Mouse (Mus musculus): ENCODE data around the gene Kdm4d. TPM values are rescaled to one million over a fixed set of nuclear protein-coding genes. Genes with fewer than 3 reads are reported as not detected.
A peak's percentile ranks its signal among the peaks of the same experiment; 100 is the strongest.
"Not testable (repeated sequence)": the region's sequence is repeated elsewhere in the genome, so short reads cannot be mapped to it uniquely, and the experiment has no call there.

The Kdm4d gene
- polyA plus RNA-seq, 1 experiment from 2014 or later: 0.22 TPM

DNA sequence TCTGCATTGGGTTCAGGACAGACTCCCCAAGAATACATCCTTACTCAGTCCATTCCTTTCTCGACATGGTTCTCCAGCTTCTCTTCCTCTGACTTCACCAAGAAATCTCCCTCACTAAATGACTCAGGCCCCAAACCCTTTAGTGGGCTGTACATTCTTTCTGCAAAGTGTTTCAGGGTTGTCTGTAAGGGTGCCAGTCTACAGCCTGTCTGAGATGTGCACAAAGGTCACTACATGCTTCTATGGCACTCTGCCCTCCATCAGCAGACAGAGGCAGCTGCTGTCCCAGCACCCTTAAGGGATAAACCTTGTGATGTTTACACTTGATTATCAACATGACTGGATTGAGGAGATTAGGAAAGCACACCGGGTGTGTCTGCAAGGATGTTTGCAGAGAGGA is 21.4 kb upstream of the Kdm4d start:
- no peak for TF ChIP-seq CTCF (IDR thresholded peaks at IDR 0.05)
- in situ Hi-C loops (cut with MboI; ENCODE audit: low pct_unique_long_range_greater_than_20kb): loop anchor here (5.0 to 25.0 kb wide), 3 partner anchors 91 to 659 kb away; no protein-coding TSS in a partner anchor
- POLR2A ChIA-PET: no interaction called here
- DNase-seq (ENCODE audit: low read depth, low spot score): peak; percentile 47
- CTCF ChIA-PET: interaction anchor here (1.1 to 3.5 kb wide), 3 partner anchors 22 to 177 kb away, joined by 3 to 17 read pairs (median 6); partner anchors contain the start of genes Cwc15 and Kdm4d
- ATAC-seq: peak; percentile 66
- no peaks in the 10 kb centered on the region for H3K27me3 ChIP-seq

DNA sequence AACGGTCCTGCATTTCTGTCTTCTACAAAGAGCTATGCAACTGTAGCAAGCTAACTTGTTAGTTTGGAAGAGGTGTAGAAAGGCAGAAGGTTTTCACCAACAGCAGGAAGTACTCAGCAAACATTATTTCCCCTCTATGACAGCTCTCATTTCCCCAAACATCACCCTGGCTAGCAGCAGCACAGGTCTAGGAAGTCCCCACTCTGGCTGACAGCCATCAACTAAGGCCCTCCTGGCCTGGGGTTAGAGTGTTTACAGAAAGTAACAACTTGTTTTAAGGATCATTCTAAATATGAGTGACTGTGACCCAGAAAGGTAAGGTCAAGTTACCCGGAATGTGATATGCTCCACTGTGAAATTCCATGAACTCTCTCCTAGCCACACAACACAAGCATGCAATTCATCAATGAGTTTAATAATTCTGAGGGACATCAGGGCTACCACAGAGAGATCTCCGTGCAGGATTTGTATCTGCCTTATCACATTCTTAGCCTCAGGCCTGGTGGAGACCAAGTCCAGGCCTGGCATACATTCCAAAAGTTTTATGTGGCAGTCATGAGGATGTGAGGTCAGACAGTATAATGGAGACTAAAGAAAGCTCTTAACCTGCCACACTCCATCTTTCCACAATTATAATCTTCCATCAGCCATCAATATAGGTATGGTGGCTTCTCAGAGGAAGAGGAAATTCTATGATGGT is 20.8 kb upstream of the Kdm4d start:
- POLR2A ChIA-PET: interaction anchor here (1.4 kb wide), 1 partner anchor 9 kb away, joined by 3 read pairs; no protein-coding TSS in a partner anchor
- ATAC-seq: peak; percentile 72
- in situ Hi-C loops (cut with MboI; ENCODE audit: low pct_unique_long_range_greater_than_20kb): loop anchor here (5.0 to 25.0 kb wide), 3 partner anchors 91 to 659 kb away; no protein-coding TSS in a partner anchor
- no peak for TF ChIP-seq CTCF (IDR thresholded peaks at IDR 0.05)
- H3K27me3 ChIP-seq: no peaks in the 10 kb centered on the region
- CTCF ChIA-PET: interaction anchor here (1.1 to 3.5 kb wide), 4 partner anchors 21 to 180 kb away, joined by 3 to 17 read pairs (median 5); partner anchors contain the start of genes Cwc15 and Kdm4d
- peak; percentile 31 for DNase-seq (ENCODE audit: low read depth, low spot score)

DNA sequence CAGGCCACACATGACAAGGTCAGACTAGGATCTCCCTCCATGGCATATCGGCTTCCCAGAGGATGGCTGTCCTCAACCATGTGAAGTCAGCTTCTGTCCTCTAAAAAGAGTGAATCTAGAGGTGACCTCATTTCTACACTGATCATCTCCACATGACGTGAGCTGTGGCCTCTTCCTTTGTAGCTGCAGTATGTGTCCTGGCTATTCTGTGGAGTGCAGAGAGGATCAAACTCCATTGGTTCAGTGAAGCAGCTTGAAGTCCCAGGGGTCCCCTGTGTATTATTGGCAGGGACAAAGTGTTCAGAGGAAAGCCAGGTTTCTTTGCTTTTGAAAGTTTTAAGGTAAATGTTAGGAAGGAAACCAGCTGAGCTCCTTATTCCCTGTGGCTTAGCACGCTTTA is 17.8 kb upstream of the Kdm4d start:
- DNase-seq (ENCODE audit: low read depth, low spot score) (no peak), ATAC-seq (no peak)
- ChIA-PET POLR2A (interaction anchor here (0.7 kb wide), 1 partner anchor 64 kb away, joined by 4 read pairs; no protein-coding TSS in a partner anchor), CTCF (interaction anchor here (1.4 kb wide), 1 partner anchor 181 kb away, joined by 8 read pairs; no protein-coding TSS in a partner anchor)
- no peak for TF ChIP-seq CTCF (IDR thresholded peaks at IDR 0.05)
- H3K27me3 ChIP-seq: no peaks in the 10 kb centered on the region
- in situ Hi-C loops (cut with MboI; ENCODE audit: low pct_unique_long_range_greater_than_20kb): loop anchor here (25.0 kb wide), 2 partner anchors 494 to 656 kb away; no protein-coding TSS in a partner anchor

DNA sequence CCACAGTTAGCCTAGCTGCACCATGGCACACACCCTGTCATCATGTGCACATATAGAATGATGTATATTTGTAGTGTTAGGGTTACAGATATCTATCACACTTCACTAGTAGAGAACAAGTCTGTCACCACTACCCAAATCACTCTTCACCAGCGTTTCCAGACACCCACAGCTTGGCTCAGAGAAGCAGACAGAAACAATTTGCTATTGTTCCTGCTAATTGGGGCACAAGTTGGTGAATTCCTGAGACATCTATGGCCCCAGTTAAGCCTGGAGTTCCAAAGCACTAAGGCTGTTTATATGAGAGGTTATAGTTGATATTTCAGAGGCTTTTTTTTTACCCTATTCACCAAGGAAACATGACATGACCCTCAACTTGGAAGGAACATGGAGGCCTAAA is 17.0 kb upstream of the Kdm4d start:
- ChIA-PET POLR2A (no interaction called here), CTCF (interaction anchor here (1.0 to 1.4 kb wide), 2 partner anchors 8 to 182 kb away, joined by 4 to 8 read pairs; no protein-coding TSS in a partner anchor)
- in situ Hi-C loops (cut with MboI; ENCODE audit: low pct_unique_long_range_greater_than_20kb): loop anchor here (25.0 kb wide), 2 partner anchors 495 to 655 kb away; no protein-coding TSS in a partner anchor
- H3K27me3 ChIP-seq: no peaks in the 10 kb centered on the region
- ATAC-seq (no peak), DNase-seq (ENCODE audit: low read depth, low spot score) (no peak)
- no peak for TF ChIP-seq CTCF (IDR thresholded peaks at IDR 0.05)

DNA sequence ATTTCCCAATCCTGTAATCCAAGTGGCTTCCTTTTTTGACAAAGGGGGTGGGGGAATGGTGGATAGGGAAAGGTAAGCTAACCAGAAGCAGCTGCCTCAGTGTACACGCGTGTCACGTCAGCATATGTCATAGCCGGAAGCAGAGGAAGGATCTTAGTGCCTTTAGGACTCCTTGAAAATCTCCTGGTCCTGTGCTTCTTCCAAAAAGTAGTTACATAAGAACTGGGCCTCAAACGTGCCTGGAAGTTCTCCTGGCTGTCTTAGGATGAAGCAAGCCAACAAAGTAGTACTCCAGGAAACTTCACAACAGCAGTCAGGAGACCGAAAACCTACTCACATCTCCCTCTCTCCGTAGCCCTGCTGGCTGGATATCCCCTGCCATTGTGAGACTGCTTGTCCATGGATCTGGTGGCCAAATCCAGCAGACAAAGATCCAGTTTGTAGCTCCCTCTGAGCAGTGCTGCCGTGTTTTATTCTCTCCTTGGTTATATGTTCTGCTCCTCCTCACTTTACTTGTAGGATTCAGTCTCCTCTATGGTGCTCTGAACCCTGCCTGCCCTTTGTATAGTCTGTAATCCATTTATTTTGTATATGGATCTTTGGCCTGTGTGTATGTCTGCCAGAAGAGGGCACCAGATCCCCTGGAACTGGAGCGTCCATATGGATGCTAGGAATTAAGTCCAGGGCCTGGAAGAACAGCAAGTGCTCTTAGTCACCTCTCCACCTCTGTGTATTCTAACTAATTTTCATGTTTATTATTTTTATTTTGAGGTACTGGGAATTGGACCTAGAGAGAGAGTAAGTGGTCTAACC is 12.6 kb upstream of the Kdm4d start:
- in situ Hi-C loops (cut with MboI; ENCODE audit: low pct_unique_long_range_greater_than_20kb): loop anchor here (5.0 to 25.0 kb wide), 4 partner anchors 184 to 651 kb away; no protein-coding TSS in a partner anchor
- no peak for DNase-seq (ENCODE audit: low read depth, low spot score)
- POLR2A ChIA-PET: interaction anchor here (0.8 to 1.0 kb wide), 2 partner anchors 8 to 13 kb away, joined by 3 read pairs; partner anchors contain the start of genes Cwc15 and Kdm4d
- no peaks in the 10 kb centered on the region for H3K27me3 ChIP-seq
- peak; percentile 79 for ATAC-seq
- CTCF ChIA-PET: interaction anchor here (1.0 to 3.4 kb wide), 6 partner anchors 11 to 186 kb away, joined by 3 to 16 read pairs (median 4); partner anchors contain the start of genes Cwc15 and Kdm4d
- TF ChIP-seq CTCF (IDR thresholded peaks at IDR 0.05): peak; percentile 89

DNA sequence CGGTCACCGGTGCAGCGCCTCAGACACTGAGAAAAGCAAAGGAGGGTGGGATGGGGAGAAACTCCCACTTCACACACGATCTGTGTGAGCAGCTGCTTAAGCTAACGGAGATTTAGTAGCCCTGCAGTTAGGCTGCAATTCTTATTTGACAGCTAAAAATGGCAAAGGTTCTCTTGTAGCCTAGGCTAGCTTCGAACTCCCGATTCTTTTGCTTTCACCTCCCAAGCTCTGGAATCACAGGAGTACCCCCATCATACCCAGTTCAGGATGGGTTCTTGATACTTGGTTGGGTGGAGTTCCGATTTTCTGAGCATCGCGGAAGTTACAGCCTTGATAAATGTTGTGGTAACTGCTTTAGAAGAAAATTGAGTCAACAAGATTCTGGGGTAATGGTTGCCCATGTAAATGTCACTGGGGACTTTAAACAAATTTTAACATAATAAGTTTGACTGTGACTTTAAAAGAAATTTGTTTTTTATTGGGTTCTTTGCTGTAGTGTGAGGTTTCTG is 688 bp upstream of the Kdm4d start:
- ChIA-PET CTCF (interaction anchor here (0.8 to 1.8 kb wide), 3 partner anchors 13 to 176 kb away, joined by 3 to 6 read pairs (median 4); no protein-coding TSS in a partner anchor), POLR2A (interaction anchor here (0.5 to 0.7 kb wide), 4 partner anchors 14 to 770 kb away, joined by 3 to 7 read pairs (median 4); partner anchors contain the start of gene Endod1)
- in situ Hi-C loops (cut with MboI; ENCODE audit: low pct_unique_long_range_greater_than_20kb): loop anchor here (25.0 kb wide), 2 partner anchors 511 to 639 kb away; no protein-coding TSS in a partner anchor
- ATAC-seq (no peak), DNase-seq (ENCODE audit: low read depth, low spot score) (no peak)
- no peak for TF ChIP-seq CTCF (IDR thresholded peaks at IDR 0.05)
- H3K27me3 ChIP-seq: no peaks in the 10 kb centered on the region

DNA sequence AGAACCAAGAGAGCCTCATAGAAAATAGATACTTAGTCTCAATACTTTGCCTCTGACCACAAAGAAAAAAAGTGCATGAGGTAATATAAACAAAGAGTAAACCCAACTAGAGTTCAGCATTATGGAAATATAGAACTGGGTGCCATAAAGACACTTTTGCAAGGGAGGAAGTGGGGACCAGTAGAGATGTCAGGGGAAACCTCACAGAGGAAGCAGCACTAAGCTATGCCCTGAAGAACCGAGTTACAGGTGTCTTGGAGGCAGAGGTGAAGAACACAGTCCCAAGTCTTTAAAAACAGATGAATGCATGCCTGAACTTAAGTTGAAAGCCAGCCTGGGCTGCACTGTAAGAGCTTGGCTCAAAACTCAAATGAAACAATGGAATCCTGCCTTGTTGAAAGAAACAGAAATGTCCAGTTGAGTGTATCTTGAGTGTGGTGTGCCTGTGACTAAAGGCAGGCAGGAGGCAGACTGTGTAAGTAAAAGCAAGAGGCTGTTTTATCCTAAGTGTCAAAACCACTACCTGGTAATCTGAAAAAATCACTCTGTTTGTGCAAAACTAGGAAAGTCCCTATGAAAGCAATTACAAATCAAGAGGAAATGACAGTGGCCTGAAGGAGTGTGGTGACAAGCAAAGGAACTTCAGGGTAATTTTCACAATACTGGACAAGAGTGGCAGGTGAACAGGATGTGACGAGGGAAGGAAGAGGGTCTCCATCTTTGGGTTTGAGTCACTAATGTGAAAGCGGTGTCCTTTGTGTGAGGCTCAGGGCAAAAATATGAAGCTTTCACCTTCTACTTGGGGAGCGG is 1.2 kb downstream of the Kdm4d start:
- CTCF ChIA-PET: interaction anchor here (1.1 to 1.4 kb wide), 2 partner anchors 22 to 116 kb away, joined by 3 to 6 read pairs; no protein-coding TSS in a partner anchor
- no peaks in the 10 kb centered on the region for H3K27me3 ChIP-seq
- no peak for DNase-seq (ENCODE audit: low read depth, low spot score)
- no peak for ATAC-seq
- TF ChIP-seq CTCF (IDR thresholded peaks at IDR 0.05): no peak
- in situ Hi-C loops (cut with MboI; ENCODE audit: low pct_unique_long_range_greater_than_20kb): no loop called here
- POLR2A ChIA-PET: no interaction called here

DNA sequence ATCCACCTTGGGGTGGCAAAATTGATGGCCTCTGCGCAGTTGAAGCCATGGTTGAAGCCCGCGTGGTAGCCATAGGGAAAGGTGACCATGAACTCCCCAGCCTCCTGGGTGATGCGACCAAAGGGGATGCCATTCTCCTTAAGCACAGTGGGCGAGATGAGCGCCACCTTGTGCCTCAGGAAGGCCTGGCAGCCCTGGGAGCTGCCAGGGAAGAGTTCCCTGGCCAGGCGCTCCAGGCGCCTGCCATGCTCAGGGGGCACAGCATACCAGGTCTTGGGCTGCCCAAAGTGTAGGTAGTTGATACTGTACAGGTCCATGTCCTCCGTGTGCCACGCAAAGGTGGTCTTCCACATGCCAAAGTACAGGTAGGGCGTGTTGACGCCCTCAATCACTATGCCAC is 36.6 kb downstream of the Kdm4d start:
- ATAC-seq; DNase-seq (ENCODE audit: low read depth, low spot score); in situ Hi-C loops (cut with MboI; ENCODE audit: low pct_unique_long_range_greater_than_20kb); CTCF ChIA-PET; H3K27me3 ChIP-seq; POLR2A ChIA-PET: not testable (repeated sequence)

DNA sequence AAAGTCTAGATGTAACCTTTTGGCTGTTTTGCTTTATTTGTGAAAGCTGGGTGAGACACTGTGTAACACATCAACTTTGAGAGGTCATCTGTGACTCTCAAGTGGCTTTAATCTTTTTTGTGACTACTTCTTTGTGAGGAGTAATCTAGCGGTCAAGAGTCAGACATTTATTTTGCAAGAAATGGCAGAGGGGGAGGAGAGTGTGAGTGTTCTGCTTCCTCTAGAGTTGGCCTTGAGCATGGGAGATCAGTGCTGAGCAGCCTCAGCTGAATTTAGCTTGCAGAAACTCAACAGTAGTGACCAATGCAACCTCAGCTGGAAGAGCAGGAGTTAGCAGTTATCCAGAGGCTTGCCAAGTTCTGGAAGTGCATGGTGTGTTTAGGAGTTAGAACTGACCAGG is 37.7 kb downstream of the Kdm4d start:
- DNase-seq (ENCODE audit: low read depth, low spot score); in situ Hi-C loops (cut with MboI; ENCODE audit: low pct_unique_long_range_greater_than_20kb); CTCF ChIA-PET; H3K27me3 ChIP-seq; ATAC-seq; POLR2A ChIA-PET: not testable (repeated sequence)
